Mouse (Mus musculus): ENCODE results near the gene Mindy4b-ps. TPM values are rescaled to one million over a fixed set of nuclear protein-coding genes. Genes with fewer than 3 reads are reported as not detected.

The Mindy4b-ps gene
- polyA plus RNA-seq, 1 experiment from 2014 or later = not detected

DNA sequence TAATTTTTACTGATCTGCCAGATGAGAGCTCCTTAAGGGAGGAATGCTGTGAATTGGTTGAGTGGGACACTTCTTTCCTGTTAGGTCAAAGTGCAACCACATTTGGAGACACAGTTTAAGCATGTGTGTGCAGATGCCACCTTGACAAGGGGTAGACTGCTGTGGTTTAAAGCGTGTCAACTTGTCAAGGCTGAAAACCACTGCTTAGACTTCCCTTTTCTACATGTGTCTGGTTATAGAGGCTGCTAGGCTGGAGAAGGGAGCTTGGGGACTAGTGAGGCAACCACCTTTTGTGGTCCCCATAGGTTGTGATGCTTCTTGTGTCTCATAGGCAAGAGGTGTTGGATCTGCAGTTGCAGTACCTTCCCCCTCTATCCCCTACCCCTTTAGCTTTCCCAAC is 74.2 kb downstream of the Mindy4b-ps start:
- WGBS = 67% methylated on average over 1 of the region's 1 CpGs

DNA sequence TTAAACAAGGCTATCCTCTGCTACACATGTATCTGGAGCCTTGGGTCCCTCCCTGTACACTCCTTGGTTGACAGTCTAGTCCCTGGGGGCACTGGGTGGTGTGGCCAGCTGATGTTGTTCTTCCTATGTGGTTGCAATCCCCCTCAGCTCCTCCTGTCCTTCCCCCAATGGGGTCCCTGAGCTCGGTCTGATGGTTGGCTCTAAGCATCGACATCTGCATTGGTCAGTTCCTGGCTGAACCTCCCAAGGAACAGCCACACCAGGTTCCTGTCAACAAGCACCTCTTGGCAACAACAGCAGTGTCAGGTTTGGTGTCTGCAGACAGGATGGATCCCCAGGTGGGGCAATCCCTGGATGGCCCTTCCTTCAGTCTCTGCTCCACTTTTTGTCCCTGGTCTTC is 82.6 kb downstream of the Mindy4b-ps start:
- TF ChIP-seq CTCF (IDR thresholded peaks at IDR 0.05; ENCODE audit: low read depth) (no peak), EP300 (optimal IDR thresholded peaks at IDR 0.05) (no peak)
- Histone ChIP-seq H3K4me1 (replicated peaks; ENCODE audit: control insufficient read depth, insufficient read depth) (no peaks in the 10 kb centered on the region), H3K27me3 (ENCODE audit: control insufficient read depth, insufficient read depth, low read length) (no peaks in the 10 kb centered on the region), H3K9ac (ENCODE audit: low read length) (no peak overlapping the region), H3K4me2 (replicated peaks; ENCODE audit: low read depth) (no peak overlapping the region), H3K4me3 (ENCODE audit: low read depth, low read length) (no peak overlapping the region), H3K9me3 (ENCODE audit: control insufficient read depth, low read length) (no peaks in the 10 kb centered on the region), H3K36me3 (ENCODE audit: control insufficient read depth, insufficient read depth, low read length) (no peaks in the 10 kb centered on the region), H3K27ac (replicated peaks) (no peak overlapping the region)
- ATAC-seq (ENCODE audit: low FRiP score, low TSS enrichment) (no peak), DNase-seq (ENCODE audit: low spot score) (no peak)
- 65% methylated on average over 2 of the region's 2 CpGs for WGBS

More for the DNA sequence above, 74.2 kb downstream of the Mindy4b-ps start:
- DNase-seq (ENCODE audit: low spot score) = no peak
- Histone ChIP-seq H3K4me3 (ENCODE audit: low read depth, low read length) (no peak overlapping the region), H3K4me1 (replicated peaks; ENCODE audit: control insufficient read depth, insufficient read depth) (no peaks in the 10 kb centered on the region), H3K27ac (replicated peaks) (no peak overlapping the region), H3K4me2 (replicated peaks; ENCODE audit: low read depth) (no peak overlapping the region), H3K9me3 (ENCODE audit: control insufficient read depth, low read length) (no peaks in the 10 kb centered on the region), H3K27me3 (ENCODE audit: control insufficient read depth, insufficient read depth, low read length) (no peaks in the 10 kb centered on the region), H3K9ac (ENCODE audit: low read length) (no peak overlapping the region), H3K36me3 (ENCODE audit: control insufficient read depth, insufficient read depth, low read length) (no peaks in the 10 kb centered on the region)
- ATAC-seq (ENCODE audit: low FRiP score, low TSS enrichment) = no peak
- no peak for TF ChIP-seq CTCF (IDR thresholded peaks at IDR 0.05; ENCODE audit: low read depth)

Other genes with a start within 250 kb of the Mindy4b-ps start
- 13.1 and 13.5 TPM in 2 replicates for gene Selenot, start 245.7 kb downstream of the Mindy4b-ps start, polyA plus RNA-seq (2015; fragmentation: Nextera tagmentation; extraction: Ambion mirVana)
- gene Erich6, start 185.1 kb downstream of the Mindy4b-ps start, polyA plus RNA-seq (2015; fragmentation: Nextera tagmentation; extraction: Ambion mirVana) = 0.04 and 0.10 TPM in 2 replicates
- 4.4 and 5.0 TPM in 2 replicates for gene Siah2, start 129.9 kb downstream of the Mindy4b-ps start, polyA plus RNA-seq (2015; fragmentation: Nextera tagmentation; extraction: Ambion mirVana)
- not detected in 2 replicates for gene Clrn1, start 63.0 kb upstream of the Mindy4b-ps start, polyA plus RNA-seq (2015; fragmentation: Nextera tagmentation; extraction: Ambion mirVana)
- gene Med12l, start 183.5 kb upstream of the Mindy4b-ps start, polyA plus RNA-seq (2015; fragmentation: Nextera tagmentation; extraction: Ambion mirVana) = 0.25 and 0.39 TPM in 2 replicates